Mouse (Mus musculus): ENCODE data around the gene Ptprc.

Gene Ptprc

DNA sequence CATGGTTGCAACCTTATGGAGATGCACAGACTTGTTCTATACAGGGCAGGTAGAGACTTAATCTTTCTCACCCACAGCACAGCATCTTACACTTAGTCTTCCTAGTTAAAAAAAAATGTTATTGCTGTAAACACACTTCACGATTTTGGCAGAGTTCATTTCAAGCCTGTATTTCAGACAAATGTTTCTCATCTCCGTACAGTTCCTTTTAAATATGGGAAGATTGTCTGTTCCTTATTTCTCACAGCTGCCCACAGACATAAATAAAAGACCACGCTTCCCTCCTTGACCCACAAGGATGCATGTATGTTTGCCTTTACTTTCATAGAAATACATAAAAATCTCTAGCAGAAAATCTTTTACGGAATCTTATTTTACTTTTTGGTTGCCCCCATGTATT lies 22.4 kb downstream of the Ptprc start:
- no peak for DNase-seq (ENCODE audit: low spot score)

DNA sequence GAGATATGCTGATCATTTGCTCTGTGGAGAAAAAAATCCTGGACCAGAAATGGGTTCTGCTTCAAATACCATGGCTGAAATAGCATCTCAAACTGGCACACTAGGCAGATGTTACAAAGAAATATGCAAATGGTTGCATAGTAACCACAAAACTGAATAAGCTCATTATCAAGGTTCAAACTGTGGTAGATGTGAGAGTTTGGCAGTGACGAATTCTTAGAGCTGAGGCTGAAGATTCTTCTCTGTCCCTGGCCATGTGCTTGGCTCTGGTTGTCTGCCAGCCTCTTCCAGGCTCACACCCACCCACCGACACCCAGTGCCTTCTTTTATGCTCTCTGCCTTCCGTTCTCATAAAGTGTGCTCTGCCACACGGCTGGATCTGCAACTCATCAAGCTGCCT lies 26.7 kb downstream of the Ptprc start:
- DNase-seq (ENCODE audit: low spot score), result no peak

DNA sequence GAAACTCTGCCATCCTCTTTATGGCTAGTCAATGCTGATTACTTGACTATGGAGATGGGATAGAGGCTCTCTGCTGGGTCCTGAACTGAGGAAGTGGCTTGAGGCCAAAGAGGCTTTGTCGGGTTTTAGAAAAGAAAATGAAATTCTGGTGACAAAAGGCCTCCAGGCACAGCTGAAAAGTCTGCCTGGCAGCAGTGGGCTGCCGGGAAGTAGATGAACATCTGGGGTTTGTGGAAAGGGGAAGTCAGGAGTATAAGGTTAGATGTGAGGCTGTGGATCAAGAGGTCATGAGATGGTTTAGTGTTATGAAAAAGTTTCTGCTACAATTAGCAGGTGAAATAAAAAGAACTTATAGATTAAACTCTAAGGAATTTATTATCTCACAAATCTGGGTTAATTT lies 29.9 kb downstream of the Ptprc start:
- no peak for DNase-seq (ENCODE audit: low spot score)

DNA sequence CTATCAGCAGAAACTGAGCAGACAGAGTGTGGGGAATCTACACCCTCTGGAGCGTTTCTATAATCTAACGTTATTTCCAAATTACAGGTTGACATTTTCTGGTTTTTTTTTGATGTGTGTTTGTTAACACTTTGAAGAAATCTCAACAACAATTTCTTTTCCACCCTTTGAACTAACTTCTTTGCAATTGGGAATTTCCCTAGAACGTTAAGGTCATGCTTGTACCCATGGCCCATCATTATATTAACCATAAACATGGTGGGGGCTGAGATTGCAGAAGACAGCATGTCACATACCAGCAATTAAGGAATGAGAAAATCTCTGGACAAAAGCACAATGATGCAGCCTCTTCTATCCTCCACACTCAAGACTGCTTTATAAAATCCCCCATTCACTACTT lies 30.4 kb downstream of the Ptprc start:
- DNase-seq (ENCODE audit: low spot score), result no peak

DNA sequence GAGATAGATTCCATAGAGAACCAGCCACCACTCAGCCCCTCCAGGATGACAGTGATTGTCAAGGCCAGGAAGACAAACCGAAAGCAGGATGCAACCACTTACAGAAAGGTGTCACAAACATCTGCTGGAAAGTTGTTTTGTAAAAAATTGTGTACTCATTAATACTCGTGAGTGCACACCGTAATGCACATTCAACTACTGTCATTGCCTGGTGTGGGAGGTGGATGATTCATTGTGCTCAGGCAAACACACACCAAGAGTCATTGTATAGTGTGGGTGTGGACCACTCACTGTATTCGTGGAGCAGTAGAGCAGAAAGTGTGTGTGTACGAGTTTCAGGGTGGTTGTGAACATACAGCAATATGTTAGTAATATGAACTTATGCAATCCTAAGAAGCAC lies 31.1 kb downstream of the Ptprc start:
- no peak for DNase-seq (ENCODE audit: low spot score)

DNA sequence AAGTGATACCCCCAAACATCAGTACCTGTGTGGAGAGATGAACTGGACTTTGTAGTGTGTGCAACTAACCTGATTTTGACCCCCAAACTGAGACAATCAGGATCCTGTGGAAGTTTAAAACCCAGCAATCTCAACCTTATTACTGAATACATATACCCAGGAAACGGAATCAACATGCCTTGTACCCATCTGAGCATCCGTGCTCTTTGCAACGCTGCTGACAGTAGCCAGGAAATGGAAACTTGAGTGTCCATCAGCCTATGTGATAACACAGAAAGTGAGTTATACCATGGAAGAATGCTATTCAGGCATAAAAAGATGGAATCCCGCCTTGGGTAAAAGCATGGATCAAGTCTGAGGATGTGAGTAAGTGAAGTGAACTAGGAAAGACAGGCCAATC lies 34.7 kb downstream of the Ptprc start:
- no peak for DNase-seq (ENCODE audit: low spot score)

DNA sequence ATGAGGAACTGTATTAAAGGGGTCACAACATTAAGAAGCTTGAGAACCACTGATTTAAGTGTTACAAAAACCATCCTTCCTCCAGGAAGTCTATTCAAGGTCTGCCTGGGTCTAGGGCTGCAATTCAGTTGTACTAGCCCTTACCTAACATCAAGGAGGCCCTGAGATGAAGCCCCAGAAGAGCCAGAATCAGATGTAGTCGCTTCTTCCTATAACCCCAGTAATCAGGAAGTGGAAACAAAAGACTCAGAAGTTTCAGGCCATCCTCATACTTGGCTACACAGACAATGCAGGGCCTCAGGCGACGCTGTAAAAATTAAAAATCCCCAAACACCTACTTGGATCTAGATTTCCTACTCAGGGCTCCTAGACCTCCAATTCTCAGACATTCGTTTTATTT lies 37.8 kb downstream of the Ptprc start:
- no peak for DNase-seq (ENCODE audit: low spot score)

DNA sequence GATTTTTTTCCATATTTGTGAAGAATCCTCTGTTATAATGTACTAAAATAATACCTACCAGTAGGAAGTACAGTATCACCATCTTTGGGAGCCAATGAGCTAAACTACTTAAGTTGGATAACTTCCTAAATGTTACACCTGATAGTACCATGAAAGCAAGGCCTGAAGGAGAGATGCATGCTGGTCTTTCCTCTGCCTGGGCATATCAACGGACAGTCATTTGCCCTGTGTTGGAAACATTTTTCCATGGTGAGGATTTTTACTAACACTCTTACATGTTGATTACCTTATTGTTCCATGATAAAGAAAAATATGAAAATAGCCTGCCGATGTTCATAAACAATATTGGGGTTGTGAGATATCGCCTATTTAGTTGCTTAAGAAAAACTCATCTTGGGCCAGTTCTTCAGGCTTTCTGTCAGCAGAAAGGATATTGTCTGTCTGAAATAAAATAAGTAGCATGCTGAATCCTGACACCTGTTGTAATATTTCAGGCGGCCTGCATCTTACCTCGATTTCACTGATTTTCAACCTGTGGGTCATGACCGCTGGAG lies 38.4 kb downstream of the Ptprc start:
- no peak for DNase-seq (ENCODE audit: low spot score)

DNA sequence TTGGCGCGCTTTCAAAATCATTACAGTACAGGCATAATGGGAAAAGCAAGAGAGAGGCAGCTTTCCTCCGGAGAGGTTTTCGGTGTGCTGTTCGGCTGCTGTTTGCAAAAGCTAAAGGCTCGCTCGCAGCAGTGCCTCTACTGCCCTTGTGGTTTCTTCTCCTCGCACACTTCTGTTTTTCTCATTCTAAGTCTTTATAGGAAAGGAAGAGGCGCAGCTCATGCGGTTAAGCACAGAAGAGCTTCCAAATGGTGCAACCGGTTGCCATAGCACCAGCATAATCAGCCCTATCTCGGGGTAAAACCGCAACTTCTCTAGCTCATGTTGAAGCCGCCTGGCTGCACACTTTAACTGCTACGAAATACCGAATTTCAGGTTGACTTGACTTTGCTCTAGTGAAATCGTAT lies 39.1 kb downstream of the Ptprc start:
- DNase-seq (ENCODE audit: low spot score), result no peak

DNA sequence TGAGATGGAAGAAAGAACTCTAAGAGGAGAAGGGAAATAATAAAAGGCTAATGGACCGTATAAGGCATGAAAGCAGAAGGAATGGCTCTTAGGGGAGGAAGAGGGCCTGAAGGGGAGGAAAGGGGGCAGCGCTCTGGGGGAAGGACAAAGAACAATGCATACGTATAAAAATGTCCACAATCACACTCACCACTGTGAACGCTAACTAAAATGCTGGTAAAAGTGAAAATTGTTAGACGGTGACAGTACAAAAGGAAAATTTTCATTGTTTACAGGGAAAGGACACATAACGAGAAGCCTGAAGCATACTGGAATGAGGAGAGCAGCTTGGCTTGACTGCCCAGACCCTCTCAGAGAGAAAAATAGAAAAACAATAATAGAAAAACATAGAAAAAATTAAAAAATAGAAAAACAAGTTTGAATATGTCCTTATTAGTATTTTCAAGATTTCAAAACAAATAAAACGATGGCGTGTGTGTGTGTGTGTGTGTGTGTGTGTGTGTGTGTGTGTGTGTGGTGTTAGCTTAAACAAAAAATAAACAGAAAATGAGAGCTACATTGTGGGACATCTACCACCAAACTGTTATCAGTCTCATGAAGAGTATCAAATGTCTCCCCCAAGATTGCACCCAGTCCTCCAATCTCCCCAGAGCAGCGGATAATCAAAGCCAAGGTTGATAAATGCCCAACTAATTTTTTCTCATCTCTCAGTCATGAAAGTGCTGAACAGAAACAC lies 39.7 kb downstream of the Ptprc start:
- DNase-seq (ENCODE audit: low spot score), result no peak

DNA sequence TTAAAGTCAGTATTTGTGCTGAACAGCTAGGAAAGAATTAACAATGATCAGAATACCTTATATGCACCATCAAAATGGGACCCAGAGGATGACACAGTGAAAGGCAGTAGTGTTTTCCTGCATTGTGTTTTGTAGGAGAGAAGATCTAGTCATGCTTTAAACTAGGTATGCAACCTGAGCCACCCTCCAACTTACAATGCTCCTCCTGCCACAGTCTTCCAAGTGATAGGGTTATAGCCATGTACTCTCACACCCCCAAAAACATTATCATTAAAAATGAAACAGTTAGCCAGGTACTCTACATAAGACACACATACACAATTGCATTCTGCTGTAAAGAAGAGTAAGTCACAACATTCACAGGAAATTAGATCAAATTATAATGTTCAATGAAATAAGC lies 40.4 kb downstream of the Ptprc start:
- no peak for DNase-seq (ENCODE audit: low spot score)

DNA sequence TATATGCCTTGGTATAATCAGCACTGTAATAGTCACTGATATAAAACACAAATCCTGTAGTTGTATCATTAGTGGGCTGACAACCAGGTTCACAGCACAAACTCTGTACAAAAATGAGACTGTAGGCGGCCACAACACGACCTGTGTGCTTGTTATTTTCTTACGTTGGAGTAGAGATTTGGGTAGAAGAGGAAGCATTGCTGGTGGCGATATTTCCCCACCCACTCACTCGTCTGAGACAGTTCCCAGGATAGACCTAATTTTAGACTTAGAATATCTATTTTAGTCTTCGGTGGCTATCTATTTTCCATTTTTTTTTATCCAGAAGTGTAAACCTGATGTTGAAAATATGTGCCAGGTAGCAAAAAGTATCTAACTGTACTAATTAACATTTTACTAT lies 41.2 kb downstream of the Ptprc start:
- no peak for DNase-seq (ENCODE audit: low spot score)

DNA sequence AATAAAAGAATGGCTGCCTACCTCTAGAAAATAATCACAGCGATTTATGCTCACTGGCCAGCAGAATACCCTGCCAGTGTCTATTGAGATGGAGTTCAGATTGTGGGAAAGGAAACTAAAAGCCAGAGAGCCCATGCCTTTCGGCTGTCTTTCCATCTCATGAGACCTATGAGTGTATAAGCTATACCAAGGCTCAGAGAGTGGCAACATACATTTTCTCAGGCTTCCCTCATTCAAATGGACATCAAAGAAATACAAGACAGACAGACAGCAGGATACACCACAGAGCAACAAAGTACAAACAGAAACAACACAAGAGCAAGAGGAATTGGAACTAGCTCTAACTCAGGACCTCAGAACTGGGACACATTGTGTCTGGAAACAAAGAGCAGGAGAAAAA lies 43.8 kb downstream of the Ptprc start:
- DNase-seq (ENCODE audit: low spot score), result no peak

DNA sequence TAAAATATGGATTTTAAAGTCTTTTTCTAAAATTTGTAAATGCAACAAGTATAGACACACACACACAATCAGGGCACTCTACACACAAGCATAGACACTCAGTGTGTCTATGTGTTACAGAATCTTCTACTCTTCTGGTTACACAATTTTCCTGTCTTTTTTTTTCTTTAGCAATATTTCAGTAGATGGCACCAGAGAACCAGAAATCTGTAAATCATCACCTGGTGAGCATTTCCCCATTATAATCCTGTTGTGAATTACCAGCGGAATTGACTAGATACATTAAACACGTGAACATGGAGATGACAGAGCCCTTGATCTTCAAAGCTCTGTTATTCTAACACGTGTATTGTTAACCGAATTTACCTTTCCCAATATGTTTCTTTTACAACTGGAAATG lies 45.4 kb downstream of the Ptprc start:
- no peak for DNase-seq (ENCODE audit: low spot score)

DNA sequence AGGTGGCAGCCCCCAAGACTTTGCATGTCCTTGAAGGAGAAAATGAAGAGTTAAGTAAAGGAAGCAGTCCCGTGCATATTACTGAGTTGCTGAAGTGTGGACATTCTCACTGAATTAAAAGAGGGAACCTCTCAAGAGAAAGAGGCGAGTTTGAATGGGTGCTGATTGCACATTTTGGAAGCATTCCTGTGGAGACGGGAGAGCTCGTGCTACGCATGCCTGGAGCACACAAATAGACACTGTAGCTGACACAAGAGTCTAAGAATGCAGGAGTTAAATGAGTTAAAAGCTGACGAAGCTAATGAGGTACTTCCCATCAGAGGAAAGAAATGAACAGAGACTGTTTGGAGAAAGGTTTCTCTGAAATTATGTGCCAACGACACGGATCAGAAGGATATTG lies 48.7 kb downstream of the Ptprc start:
- DNase-seq (ENCODE audit: low spot score), result no peak

DNA sequence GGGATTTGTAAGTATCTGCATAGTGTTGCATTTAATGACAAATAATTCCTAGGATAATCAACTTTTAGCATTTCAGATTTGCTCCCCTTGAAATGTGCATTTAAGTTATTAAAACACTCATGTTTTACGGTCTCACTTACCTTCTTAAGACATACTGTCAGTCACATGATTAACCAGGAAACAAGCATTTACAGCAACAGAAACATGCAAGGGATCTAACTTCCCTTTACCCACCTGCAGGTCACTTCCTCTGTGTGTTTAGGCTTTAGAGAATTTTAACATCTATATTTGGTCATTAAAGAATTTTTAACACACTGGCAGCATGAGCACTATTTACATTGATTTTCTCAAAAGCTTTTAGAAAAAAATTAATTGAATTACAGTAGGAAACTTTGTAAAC lies 50.2 kb downstream of the Ptprc start:
- DNase-seq (ENCODE audit: low spot score), result no peak

DNA sequence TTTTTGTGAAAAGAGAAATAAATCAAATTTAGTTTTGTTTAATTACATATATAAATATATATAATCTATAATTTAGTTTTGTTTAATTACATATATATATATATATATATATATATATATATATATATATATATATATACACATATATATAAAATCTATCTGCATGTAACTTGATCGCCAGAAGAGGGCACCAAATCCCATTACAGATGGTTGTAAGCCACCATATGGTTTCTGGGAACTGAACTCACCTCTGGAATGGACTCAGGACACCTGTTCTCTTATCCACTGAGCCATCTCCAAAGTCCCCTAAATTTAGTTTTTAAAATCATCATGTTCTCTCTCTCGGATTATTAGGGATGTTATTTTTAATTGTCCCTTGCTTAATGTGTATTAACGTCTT lies 51.6 kb downstream of the Ptprc start:
- no peak for DNase-seq (ENCODE audit: low spot score)

DNA sequence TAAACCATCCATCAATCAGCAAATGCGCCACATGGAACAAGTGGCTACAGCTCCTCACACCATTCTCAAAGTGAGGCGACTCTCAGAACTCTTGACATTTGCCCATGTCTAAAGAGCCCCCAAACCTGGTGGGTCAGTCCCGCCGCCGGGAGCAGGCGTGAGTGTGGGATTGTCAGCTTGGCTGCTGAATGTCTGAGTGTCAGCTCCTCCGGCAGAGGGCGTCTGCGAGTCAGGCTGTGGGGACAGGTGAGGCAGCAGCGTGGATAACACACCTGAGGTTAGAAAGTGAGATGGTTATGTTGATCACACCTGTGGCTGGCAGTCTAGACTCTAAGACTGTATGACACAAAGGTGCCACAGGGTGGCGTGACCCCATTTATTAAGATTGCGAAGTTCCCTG lies 55.6 kb downstream of the Ptprc start:
- no peak for DNase-seq (ENCODE audit: low spot score)

DNA sequence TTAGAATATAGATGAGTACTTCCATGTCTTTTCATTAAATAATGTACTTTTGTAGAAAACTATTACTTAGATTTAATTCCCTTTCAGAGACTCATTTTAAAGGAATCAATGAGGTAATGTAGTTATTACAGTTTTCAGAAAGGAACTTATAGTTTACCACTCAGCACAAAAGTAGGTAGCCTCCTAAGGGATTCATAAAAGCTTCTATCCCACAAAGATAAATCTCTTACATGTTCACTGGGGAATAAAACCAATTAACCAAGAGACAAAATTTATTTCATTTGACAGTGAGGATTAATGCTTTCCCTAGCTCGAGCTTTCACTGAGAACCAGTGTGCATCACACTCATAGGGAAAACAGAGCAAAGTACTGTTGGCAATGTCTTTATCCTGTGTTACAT lies 82.3 kb downstream of the Ptprc start:
- DNase-seq (ENCODE audit: low spot score), result no peak

DNA sequence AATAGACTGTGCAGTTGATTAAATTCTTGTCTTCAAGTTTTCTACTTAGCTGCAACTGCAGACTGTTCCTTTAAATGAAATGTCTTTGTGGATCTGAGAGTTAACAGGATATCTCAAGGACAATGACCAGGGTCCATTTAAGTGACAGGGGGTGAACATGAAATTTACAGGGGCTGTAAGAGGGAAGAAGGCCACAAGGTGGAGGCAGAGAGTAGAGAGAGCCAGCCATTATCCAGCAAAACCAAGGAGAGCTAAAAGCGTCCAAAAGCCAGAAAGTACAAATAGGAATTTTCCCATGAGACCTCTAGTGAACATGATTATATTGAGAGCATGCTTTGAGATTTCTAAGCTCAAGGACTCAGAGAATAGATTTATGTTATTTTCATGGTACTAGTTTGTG lies 89.7 kb downstream of the Ptprc start:
- no peak for DNase-seq (ENCODE audit: low spot score)

DNA sequence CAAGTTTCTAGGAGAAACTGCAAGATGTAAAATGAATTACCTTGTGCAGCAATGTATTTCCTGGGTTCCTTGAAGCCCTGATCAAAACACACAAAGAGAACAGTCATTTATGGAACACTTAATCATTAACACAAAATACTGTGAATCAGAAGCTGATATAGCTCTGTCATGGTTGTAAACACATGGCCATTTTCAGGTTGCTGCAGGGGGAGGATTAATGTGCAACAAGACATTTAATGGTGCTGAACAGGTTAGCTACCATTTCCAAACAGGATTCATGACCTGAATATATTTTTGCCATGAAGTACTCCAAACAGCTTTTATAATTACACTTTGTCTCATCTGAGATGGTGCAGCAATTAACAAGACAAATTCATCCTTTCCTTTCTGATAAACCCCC lies 91.8 kb downstream of the Ptprc start:
- DNase-seq (ENCODE audit: low spot score), result no peak

DNA sequence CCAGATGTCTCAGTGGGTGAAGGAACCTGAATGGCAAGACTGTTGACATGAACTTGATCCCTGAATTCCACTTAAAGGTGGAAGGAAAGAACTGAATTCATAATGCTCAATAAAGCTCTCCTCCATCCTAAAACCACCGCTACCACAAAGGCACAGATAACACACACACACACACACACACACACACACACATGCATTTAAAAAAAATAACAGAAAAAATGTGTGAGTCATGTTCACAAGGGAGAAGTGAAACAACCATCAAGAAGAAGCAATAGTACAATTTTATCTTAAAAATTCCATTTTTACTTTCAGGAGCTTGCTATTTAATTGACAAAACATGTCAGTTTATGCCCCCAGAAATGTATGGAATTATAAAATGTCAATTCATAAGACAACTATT lies 95.2 kb downstream of the Ptprc start:
- DNase-seq (ENCODE audit: low spot score), result no peak

DNA sequence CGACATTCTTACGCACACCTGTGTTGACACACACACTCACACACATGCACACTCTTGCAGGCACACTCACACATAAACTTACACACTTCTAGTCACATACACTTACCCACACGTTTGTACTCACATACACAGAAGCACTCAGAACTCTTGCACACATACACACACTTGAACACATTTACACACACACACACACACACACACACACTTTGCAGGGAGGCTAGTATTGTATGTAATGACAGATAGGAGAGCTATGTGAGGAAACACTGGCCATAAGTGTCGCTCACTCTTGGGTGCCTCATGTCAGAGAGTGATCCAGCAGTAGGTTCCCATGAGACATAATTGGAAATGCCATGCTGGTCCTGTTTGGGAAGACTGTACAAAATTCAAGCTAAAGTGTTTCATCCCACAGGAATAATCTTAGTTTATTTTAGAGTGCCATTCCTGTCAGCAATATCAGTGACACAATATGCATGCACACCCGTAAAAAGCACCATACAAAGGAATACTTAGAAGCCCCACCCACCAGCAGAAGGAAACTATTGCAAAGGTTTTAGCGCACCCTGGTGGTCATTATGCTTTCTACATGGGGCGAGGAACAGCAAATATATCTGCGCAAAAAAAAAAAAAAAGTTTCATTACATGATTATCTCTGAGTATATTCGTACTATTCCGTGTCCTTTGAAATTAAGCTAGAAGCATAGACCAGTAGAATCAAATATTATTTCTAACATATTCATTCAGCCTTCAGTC lies 131.1 kb downstream of the Ptprc start:
- peak; percentile 32 for DNase-seq (ENCODE audit: low spot score)

DNA sequence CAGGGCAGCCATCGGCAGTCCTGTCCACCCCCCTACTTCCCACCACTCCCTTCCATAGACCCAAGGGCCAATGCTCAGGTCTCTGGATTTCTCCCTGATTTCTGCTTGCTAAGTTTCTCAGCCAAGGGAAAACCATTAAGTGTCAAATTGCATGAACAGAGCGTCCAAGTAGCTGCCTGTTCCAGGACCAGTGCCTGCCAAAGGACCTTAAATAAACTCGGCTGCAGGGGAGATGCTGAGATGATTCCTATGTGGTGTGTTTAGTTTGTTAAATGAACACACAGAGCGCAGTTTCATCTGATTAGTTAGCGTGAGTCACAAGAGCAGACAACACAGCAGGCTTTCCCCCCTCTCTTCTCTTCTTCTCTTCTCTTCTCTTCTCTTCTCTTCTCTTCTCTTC lies 135.0 kb downstream of the Ptprc start:
- DNase-seq (ENCODE audit: low spot score), result no peak

Measured in urinary bladder, postnatal 10 days (tissue).